Mouse (Mus musculus) telencephalon, adult 2 months (tissue): Measurements from ENCODE around the gene Gm10570.
A peak's percentile ranks its signal among the peaks of the same experiment; 100 is the strongest.

ENCODE experiments used
- DNase-seq: peaks from one replicate; pipeline ENCODE4 v3.0.0-alpha.2; 2011; ENCODE audit warnings: low read depth, low spot score

Gm10570 gene

DNA sequence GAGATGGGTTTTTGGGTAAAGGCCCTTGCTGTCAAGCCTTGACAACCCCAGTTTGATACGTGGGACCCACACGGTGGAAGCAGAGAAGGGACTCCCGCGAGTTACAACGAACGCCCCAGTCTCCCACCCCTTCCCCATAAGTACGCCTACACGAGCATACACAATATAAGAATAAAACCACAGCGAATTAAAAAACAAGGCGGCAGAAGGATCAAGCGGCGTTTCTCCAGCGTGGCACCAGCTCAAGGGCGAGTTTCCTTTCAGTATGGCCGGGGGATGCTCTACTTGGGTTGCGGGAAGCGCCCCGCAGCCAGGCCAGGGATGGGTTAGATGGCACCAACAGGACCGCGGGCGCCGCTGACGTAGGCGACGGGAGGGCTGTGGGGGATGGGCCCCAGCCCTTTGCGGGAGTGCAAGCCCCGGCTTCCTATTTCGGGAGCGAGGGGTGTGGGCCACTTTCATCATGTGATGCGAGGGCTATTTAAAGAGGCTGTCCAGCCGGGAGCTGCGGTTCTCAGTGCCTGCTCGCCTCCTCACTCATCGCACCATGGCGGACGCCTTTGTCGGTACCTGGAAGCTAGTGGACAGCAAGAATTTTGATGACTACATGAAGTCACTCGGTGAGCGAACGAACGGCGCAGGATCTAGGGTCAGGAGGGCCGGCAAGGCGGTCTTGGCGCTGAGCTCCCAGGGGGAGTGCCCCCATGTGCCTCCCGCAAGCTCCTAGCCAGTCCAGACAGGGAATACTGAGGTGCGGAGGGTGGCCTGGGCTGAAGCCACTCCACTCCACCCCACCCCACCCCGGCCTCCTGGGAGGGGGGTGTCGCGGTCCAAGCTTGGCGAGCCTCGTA, at the start of gene Gm10570, which contains the start of gene Fabp3:
Gene Gm10570, minus strand, starts transcription at position 444 of the 851 bp plus-strand sequence.
Gene Fabp3, plus strand, starts transcription at position 365 of the 851 bp plus-strand sequence.
- peak; percentile 68 for DNase-seq

DNA sequence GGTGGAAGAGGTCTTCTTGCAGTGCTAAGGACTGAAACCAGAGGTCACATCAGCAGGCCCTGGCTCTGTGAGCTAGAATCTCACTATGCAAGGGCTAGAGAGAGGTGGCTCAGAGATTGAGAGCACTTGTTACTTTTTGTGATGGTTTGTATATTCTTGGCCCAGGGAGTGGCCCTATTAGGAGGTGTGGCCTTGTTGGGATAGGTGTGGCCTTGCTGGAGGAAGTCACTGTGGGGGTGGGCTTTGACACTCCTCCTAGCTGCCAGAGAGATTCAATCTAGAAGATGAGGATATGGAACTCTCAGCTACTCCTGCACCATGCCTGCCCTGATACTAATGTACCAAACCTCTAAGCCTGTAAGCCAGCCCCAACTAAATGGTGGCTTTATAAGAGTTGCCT, 49.5 kb upstream of the Gm10570 start:
- no peak for DNase-seq

DNA sequence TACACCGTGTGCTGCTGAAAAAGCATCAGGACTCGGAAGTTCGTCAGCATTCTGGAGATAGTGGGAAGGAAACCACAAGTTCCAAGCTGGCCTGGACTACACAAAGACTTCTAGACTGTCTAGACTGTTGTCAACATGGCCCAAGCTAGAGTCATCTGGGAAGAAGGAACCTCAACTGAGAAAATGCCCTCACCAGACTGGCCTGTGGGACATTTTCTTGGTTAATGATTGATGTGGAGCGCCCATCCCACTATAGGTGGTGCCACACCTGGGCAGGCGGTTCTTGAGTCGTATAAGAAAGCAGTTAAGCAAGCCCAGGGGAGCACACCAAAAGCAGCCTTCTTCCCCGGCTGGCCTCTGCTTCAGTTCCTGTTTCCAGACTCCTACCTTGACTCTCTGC, 44.1 kb upstream of the Gm10570 start:
- no peak for DNase-seq

DNA sequence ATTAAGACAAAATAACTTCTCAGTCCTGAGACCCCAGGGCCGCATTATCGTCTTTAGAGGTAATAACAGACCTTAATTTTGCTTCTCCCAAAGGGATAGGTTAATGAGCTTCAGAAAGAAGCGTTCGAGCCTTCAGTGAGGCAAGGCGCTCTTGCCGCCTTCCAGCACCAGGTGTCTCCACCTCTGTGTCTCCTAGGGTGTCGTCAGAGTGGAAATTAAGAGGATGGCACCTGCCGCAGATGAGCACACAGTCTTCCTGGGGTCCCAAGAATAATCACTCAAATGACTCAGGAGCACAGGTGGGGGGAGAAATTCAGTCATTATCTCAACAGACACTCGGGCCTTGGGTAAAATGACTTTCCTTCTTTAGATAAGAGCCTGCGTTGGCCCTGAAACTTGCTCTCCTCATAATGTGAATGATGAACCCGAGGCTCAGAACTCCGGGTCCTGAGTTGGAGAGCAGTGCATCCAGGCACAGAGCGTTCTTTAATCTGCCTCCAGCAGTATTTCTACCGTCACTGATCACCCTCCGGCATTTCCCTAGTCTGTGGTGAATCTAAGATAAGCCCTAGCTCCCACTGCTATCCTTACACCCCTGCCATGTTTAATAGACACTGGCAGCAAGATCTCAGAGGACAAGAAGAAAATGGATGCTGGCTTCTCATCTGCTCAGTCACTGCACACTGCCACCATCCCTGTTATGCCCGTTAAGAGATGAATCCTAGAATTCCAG, 42.4 kb upstream of the Gm10570 start:
- DNase-seq = no peak

DNA sequence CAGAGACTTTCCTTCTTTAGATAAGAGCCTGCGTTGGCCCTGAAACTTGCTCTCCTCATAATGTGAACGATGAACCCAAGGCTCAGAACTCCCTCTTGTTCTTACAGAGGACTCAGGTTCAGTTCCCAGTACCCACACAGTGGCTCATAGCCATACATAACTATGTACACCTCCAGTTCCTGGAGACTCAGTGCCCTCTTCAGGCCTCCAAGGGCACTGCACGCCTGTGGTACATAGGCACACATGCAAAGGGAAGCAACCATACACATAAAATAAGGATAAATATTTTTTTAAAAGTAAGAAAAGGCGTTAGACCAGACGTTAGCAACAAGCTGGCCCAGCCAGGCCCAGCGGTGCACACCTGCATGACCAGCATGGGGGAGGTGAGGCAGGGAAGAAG, 41.2 kb upstream of the Gm10570 start:
- DNase-seq = no peak

DNA sequence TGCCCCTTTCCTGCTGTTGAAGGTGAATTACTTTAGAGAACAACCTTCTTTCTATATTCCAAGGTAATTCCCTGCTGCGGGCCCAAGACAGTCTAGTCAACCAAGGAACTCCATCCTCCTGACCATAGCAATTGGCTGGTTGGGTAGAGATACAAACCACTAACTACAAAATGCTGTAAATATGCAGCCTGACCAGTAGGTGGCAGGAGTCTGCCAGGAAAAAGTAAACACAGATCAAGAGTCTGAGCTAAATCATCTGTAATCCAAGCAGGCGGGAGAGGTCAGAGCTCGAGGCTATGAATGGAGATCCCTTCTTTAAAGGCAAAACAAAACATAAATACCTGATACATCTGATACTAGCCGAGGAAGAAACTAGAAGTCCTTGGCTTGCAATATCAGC, 33.2 kb upstream of the Gm10570 start:
- DNase-seq = peak; percentile 21

DNA sequence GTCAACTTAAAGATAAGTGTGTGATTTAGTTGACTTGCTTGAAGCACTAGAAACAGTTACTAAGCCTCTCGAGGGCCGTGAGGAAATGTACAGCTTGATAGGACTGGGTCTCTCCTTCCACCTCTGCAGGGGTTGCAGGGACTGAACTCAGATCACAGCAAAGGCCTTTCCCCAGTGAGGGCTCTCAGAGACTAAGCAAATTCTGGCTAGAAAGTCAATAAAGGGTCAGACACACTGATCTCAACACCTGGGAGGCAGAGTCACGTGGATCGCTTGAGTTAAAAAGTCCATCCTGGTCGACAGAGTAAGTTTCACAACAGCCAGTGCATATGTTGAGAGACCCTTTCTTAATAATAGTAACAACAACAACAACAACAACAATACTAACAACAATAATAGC, 27.4 kb upstream of the Gm10570 start:
- DNase-seq = no peak

DNA sequence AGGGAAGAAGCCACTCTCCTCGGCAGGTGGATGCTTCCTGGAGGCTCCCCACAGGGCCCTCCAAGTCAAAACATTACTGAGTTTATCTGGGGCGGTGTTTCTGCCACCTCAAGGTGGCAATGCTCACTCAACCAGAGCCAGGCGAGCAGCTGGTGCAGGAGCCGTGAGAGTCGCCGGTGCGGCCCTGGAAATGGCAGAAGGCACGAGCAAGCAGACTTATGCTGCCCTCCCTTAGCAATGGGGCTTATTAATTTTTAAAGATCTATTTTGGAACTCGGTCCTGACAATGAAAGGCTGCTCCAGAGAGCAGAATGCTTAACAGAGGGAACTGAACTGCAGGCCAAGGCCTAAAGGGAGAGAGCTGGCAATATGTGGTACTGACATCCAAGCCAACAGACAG, 18.9 kb upstream of the Gm10570 start:
- no peak for DNase-seq

DNA sequence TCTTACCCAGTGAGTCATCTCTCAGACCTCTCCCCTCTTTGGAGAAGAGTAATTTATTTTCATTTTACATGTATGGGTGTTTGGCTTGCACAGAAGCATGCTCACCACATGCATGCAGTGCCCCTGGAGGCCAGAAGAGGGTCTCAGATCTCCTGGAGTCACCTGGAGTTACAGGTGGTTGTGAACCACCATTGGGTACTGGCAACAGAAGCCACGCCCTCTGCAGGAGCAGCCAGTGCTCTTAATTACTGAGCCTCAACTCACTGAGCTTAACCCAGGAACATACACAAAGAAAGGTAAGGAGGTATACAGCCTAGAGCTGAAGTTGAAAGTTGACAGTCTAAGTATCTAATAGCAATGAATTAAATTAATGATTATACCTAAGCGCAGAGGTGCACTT, 17.0 kb upstream of the Gm10570 start:
- DNase-seq = no peak

DNA sequence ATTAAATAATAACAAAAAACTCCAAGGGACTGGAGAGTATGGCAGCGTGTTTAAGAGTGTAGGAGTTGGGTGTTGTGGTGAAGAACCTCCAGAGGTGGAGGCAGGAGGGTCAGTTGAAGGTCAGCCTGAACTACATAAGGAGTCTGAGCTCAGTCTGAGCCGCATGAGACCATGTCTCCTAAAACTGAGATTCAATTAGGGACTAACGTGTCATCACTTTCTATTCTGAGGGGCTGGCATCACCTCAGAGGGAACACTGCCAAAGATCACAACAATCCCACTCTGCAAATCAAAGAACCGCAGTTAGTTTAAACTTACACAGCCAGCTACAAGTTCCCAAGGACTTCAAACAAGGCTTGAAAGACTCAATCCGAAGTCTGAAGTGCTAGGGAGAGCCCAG, 15.1 kb upstream of the Gm10570 start:
- DNase-seq = no peak

DNA sequence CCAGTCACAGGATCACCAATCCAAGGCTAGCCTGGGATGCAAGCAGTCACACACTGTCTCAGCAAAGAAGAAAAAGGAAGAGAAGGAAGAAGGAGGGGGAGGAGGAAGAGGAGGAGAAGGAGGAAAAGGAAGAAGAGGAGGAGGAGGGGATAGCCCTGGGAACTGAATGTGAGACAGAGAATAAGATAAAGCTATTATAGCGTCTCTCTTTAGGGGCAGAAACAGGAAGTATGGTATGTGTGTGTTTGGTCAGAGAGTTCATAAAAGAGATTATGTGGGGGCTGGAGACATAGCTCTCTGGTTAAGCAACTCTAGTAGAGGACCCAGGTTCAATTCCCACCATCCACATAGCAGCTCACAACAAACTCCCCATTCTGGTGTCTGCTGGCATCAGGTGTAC, 14.7 kb upstream of the Gm10570 start:
- DNase-seq = no peak

DNA sequence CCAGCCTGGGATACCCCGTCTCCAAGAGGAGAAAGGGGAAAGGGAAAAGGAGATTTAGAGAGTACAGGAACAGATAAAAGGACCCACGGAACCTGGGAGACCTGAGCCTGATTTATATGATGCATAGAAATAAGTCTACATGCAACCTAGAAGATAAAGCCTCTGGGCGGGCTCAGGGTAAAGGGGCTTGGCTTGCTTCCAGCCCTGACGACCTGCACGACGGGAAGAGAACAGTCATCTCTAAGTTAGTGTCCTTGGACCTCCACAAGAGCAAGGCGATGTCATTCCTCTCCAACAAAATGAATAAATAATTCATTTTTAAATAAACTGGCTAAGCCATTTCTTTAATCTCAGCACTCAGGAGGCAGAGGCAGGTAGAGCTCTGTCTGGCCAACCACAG, 14.1 kb upstream of the Gm10570 start:
- no peak for DNase-seq

DNA sequence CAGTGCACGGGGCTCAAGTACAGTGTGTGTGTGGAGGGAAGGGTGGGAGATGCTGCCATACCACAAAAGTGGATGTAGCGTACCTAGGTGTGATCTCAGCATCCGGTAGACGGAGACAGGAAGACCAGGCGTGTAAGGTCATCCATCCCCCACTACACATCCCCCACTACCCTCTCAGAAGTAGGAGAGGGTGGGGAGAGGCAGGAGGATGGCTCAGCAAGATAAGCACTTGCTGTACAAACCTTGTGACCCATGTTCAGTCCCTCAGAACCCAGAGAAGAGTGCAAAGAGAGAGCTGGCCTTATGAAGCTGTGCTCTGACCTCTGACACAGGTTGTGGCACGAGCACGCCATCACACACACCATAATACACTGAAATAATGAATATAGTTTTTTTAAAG, 13.2 kb upstream of the Gm10570 start:
- no peak for DNase-seq

DNA sequence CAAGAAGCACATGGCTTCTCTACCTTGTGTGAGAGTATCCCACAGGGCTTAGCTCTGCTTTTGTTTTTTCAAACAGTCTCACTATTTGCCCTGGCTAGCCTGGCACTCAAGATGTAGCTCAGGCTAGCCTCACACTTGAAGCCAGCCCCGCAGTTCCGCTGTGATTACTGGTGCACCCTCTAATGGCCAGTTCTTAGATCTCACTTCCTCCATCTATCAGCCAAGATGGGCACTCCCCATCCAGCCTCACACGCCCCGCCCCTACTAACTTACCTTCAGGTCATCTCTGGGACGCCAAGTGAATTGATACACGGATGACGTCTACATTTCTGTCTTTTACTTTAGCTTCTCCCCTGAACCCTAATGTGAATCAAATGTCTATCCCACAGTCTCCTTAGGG, 11.1 kb upstream of the Gm10570 start:
- DNase-seq = no peak

DNA sequence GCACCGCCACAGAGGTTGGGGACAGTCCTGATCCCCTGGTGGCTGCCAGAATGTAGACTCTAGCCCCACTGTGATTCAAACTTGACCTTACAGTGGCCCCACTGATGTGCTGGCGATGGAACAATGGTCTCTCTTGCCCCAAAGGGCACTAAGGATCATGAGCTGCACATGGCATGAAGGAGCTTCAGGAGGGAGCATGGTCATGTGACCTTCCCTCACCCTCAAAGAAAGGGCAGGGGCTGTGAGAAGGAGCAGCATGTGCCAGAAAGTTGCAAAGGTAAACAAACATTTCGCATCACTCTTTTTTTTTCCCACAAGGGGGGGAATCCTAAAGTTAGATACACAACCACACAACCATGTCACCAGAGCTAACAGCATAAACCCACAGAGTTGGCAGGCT, 9.6 kb upstream of the Gm10570 start:
- DNase-seq = no peak

DNA sequence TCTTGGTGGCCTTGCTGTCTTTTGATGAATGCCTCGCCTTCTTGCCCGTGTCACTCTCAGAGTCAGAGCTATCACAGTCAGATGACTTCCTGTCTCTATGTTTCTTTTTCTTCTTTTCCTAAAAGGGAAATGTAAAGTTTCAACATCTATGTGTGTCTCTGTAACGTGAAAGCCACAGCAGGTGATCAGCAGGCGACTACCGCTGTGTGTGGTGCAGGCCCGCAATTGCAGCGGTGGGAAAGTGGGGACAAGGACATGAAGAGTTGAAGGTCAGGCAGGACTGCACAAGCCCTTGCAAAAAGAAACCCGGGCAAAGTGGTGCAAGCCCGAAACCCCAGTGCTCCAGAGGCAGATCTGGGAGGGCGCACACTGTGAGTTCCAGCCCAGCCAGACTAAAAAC, 8.2 kb upstream of the Gm10570 start:
- DNase-seq = no peak

DNA sequence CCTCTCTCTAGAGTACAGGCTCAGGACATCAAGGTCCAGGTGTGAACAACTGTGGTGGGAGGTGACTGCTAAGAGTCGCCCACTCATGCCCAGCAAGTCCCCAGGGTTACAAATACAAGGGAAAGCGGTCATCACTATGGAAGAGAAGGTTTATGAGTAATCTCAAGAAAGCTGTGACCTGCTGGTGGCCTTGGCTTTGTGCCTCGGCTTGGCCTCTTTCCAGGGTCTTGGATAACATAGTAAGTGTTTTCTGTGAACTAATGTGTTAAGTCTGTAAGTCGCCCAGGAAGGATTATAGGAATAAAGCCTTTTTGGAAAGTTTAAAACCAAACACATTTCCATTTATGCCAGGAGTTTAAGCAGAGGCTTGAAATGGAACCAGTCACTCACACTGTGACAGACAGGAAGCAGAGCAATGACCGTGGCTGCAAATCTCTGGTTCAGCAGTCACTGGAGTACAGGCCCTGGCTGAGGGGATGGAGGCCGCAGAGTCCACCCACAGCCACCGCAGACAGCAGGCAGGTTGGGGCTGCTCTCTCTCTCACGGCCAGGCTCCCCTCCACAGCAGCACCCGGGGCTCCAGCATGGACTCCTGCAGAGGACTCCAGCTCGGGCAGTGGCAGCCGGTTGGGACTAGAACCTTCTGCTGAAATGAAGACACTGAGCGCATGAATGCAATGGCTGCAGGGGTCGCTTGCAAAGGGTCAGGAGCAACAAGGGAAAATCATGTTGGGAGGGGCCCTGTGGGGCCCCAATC, 7.5 kb upstream of the Gm10570 start:
- no peak for DNase-seq

DNA sequence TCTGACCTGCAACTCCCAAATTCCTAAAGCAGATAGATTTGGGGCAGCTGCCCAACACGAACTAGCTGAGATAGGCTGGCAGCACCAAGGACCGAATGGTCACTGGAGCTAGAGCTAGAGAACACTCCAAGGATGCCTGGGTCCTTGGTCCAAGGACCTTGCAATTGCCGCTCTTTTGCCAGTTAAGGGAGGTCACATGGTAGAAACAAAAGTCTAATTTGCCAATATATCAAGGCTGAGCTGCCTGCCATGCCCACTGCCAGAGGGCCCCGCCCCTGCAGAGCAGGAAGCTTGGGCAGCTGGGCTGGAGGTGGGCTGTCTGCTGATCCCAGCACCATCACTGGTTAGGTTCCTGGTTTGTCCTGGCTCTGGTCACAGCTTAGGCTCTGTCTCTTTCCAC, 5.1 kb upstream of the Gm10570 start:
- DNase-seq = no peak

DNA sequence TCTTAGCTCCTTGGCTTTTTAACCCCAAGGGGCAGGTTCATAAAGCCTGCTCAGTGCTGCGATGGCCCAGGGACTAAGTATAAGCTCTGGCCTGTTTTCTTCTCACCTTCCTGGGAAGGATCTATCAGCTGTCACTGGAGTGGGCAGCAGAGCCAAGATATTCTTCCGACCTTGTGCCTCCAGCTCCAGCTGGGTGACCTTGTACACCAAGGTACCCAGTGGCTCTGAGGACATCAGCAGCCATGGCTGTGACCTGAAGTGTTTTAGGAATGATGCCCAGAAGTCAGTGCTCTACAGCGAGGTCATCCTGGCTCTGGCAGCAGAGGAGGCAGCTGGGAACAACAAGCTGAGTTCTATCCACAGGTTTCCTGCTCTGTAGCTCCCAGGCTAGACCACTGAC, 4.1 kb upstream of the Gm10570 start:
- DNase-seq = no peak

DNA sequence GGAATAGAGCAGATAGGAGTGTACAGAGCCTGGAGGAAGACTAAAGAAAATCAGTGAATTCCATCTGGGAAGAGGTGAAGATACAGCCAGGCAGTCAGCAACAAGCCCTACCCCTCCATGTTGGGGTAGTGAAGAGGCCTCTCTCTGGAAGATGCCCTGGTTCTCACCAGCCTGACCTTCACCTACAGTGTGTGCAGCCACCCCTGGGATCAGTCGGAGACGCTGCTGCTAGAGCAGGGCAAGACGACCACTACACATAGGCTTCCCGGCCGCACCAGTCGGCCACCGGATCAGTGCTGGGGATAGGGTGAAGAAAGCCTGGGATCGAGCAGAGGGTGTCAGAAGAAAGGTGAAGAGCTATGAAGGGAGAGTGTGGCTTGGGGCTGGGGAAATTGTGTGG, 780 bp upstream of the Gm10570 start:
- DNase-seq = no peak

DNA sequence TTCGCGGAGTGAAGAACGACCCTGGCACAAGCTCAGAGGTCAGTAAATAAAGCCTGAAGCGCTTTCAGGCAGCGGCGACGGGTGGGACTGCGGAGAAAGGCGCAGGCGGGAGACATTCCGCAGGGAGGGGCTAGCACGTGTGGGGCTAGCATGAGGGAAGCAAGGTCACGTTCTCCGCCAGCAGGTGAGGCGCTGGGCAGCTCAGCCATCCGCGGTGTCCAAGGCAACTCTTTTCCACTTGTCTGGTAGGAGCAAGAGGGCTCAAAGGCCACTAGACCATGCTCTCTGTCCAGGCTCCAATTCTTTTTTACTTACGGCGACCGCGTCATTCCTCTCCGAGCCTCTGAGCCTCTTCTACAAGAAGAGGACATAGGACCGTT, 633 bp downstream of the Gm10570 start:
- DNase-seq = no peak
